Mouse (Mus musculus): Measurements from ENCODE around the gene Gm38392. TPM values are rescaled to one million over a fixed set of nuclear protein-coding genes. Genes with fewer than 3 reads are reported as not detected.

Gene Gm38392
- polyA plus RNA-seq, 1 experiment from 2014 or later, result not detected

- Histone ChIP-seq H3K9ac (ENCODE audit: low read depth, low read length) (no peak overlapping the region), H3K36me3 (ENCODE audit: control insufficient read depth, insufficient read depth, low read length) (no peaks in the 10 kb centered on the region), H3K4me2 (ENCODE audit: low read length) (no peak overlapping the region), H3K27ac (ENCODE audit: low read depth, low read length) (no peak overlapping the region), H3K27me3 (replicated peaks; ENCODE audit: control insufficient read depth, insufficient read depth, low read length) (no peaks in the 10 kb centered on the region), H3K4me3 (ENCODE audit: low read length) (no peak overlapping the region), H3K9me3 (ENCODE audit: control insufficient read depth, low read length) (no peaks in the 10 kb centered on the region), H3K4me1 (ENCODE audit: control insufficient read depth, insufficient read depth, low read depth, low read length) (no peaks in the 10 kb centered on the region)
- 78% methylated on average over 3 of the region's 3 CpGs for WGBS
- no peak for ATAC-seq
These were observed 24.7 kb downstream of the Gm38392 start for GRCm38 (mm10) chr3:88262346-88262745.

- Histone ChIP-seq H3K36me3 (ENCODE audit: control insufficient read depth, insufficient read depth, low read length) (no peaks in the 10 kb centered on the region), H3K4me1 (ENCODE audit: control insufficient read depth, insufficient read depth, low read depth, low read length) (peaks cover 3% of the 10 kb centered on the region; the same call in 1 of the 2 replicates), H3K27me3 (replicated peaks; ENCODE audit: control insufficient read depth, insufficient read depth, low read length) (peaks cover 4% of the 10 kb centered on the region; the same call in 1 of the 2 replicates), H3K9ac (ENCODE audit: low read depth, low read length) (no peak overlapping the region), H3K27ac (ENCODE audit: low read depth, low read length) (no peak overlapping the region), H3K4me2 (ENCODE audit: low read length) (no peak overlapping the region), H3K4me3 (ENCODE audit: low read length) (no peak overlapping the region), H3K9me3 (ENCODE audit: control insufficient read depth, low read length) (no peaks in the 10 kb centered on the region)
- ATAC-seq, result no peak
- WGBS, result 76% methylated on average over 7 of the region's 7 CpGs
These were observed 30.6 kb downstream of the Gm38392 start for GRCm38 (mm10) chr3:88256382-88256781.

GRCm38 (mm10) chr3:88255950-88256349 is 31.1 kb downstream of the Gm38392 start:
- no peak for ATAC-seq
- H3K9ac ChIP-seq (ENCODE audit: low read depth, low read length), result no peak overlapping the region
- 70% methylated on average over 6 of the region's 6 CpGs for WGBS
- H3K4me1 ChIP-seq (ENCODE audit: control insufficient read depth, insufficient read depth, low read depth, low read length), result peaks cover 3% of the 10 kb centered on the region; the same call in 1 of the 2 replicates
- no peak overlapping the region for H3K27ac ChIP-seq (ENCODE audit: low read depth, low read length)
- no peaks in the 10 kb centered on the region for H3K36me3 ChIP-seq (ENCODE audit: control insufficient read depth, insufficient read depth, low read length)
- no peak overlapping the region for H3K4me3 ChIP-seq (ENCODE audit: low read length)
- H3K9me3 ChIP-seq (ENCODE audit: control insufficient read depth, low read length), result no peaks in the 10 kb centered on the region
- peaks cover 4% of the 10 kb centered on the region; the same call in 1 of the 2 replicates for H3K27me3 ChIP-seq (replicated peaks; ENCODE audit: control insufficient read depth, insufficient read depth, low read length)
- no peak overlapping the region for H3K4me2 ChIP-seq (ENCODE audit: low read length)

DNA sequence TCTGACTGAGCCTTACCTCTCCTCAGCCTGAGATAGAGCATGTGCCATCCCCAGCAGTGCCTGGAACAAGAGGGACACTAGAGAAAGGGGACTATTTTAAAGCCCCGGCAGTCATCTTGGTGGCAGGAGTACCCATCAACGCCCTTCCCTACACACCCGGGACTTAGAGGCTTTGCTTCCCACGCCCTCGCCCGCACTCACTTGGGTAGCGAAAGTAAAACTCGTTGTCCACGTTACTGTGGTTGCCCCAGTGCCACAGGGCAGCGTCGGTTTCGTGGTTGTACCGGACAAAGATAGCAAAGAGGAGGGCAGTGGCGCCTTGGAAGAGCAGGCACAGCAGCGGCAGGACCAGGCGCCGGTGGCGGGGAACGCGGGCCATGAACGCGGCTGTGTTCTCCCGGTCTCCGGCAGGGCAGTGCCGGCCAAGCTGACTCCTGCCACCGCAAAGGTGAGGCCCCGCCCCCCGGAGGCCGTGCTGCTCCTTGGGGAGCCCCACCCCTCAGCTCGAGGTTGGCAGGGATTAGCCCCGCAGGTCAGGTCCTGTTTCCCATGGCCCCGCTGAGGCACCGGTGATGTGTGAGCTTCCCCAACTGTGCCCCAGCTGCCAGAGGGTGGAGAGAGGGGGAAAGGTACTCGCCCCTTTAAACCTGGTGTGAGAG is 32.6 kb downstream of the Gm38392 start, which contains the start of gene Rhbg:
Gene Rhbg (minus strand): TSS at position 442 of the 659 bp plus-strand sequence.
- WGBS, result 3% methylated on average over 31 of the region's 34 CpGs
- Histone ChIP-seq H3K4me2 (ENCODE audit: low read length) (peak within 1 kb of the TSS; percentile 57), H3K27me3 (replicated peaks; ENCODE audit: control insufficient read depth, insufficient read depth, low read length) (peaks cover 4% of the 10 kb centered on the region; the same call in 1 of the 2 replicates), H3K9ac (ENCODE audit: low read depth, low read length) (peak within 1 kb of the TSS; percentile 55), H3K4me3 (ENCODE audit: low read length) (peak within 1 kb of the TSS; percentile 31), H3K9me3 (ENCODE audit: control insufficient read depth, low read length) (no peaks in the 10 kb centered on the region), H3K36me3 (ENCODE audit: control insufficient read depth, insufficient read depth, low read length) (no peaks in the 10 kb centered on the region), H3K27ac (ENCODE audit: low read depth, low read length) (no peak within 1 kb of the TSS), H3K4me1 (ENCODE audit: control insufficient read depth, insufficient read depth, low read depth, low read length) (peaks cover 3% of the 10 kb centered on the region; the same call in 1 of the 2 replicates)
- peak; percentile 27; the same call in 1 of the 2 replicates for ATAC-seq

DNA sequence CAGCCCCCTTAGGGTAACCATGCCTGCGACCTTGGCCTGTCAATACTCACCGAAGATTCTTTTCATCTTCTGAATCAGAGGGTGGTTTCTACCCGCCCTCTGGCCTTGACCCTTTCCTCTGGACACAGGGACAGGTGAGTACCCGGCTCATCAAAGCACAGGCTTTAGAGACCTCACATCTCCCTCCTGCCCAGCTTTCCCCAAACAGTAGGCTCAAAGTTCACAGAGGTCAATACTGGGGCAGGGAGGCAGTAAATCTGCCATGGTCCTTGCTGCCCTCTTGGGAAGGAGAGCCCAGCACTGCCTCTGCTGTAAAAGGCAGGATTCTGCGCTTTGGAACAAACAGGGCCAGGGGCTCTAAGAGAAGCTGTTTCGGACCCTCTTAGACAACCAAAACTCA is 34.3 kb downstream of the Gm38392 start:
- Histone ChIP-seq H3K4me1 (ENCODE audit: control insufficient read depth, insufficient read depth, low read depth, low read length) (peaks cover 3% of the 10 kb centered on the region; the same call in 1 of the 2 replicates), H3K27ac (ENCODE audit: low read depth, low read length) (no peak overlapping the region), H3K4me2 (ENCODE audit: low read length) (no peak overlapping the region), H3K4me3 (ENCODE audit: low read length) (no peak overlapping the region), H3K36me3 (ENCODE audit: control insufficient read depth, insufficient read depth, low read length) (no peaks in the 10 kb centered on the region), H3K9ac (ENCODE audit: low read depth, low read length) (no peak overlapping the region), H3K27me3 (replicated peaks; ENCODE audit: control insufficient read depth, insufficient read depth, low read length) (peaks cover 4% of the 10 kb centered on the region; the same call in 1 of the 2 replicates), H3K9me3 (ENCODE audit: control insufficient read depth, low read length) (no peaks in the 10 kb centered on the region)
- 69% methylated on average over 6 of the region's 6 CpGs for WGBS
- no peak for ATAC-seq

DNA sequence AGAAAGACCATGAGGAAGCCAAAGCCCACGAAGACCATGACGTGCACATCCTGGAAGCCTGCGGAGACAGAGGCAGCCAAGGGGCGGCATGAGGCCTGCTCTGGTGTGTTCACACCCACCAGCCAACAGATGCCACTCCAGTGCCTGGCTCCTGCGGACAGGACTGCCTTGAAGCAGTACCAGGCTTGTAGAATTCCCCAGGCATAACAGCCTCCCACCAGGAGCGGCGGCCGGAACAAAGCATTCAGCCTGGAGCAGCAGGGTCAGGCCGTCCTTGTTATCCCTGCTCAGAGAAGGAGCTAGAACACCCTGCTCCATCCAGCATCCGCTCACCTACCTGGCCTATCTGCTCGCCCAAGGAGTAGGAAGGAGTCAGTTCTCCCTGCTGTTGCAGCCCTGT is 38.6 kb downstream of the Gm38392 start:
- Histone ChIP-seq H3K4me3 (ENCODE audit: low read length) (no peak overlapping the region), H3K4me2 (ENCODE audit: low read length) (no peak overlapping the region), H3K9me3 (ENCODE audit: control insufficient read depth, low read length) (no peaks in the 10 kb centered on the region), H3K27me3 (replicated peaks; ENCODE audit: control insufficient read depth, insufficient read depth, low read length) (no peaks in the 10 kb centered on the region; the same call in 1 of the 2 replicates), H3K36me3 (ENCODE audit: control insufficient read depth, insufficient read depth, low read length) (no peaks in the 10 kb centered on the region), H3K27ac (ENCODE audit: low read depth, low read length) (no peak overlapping the region), H3K4me1 (ENCODE audit: control insufficient read depth, insufficient read depth, low read depth, low read length) (peaks cover 2% of the 10 kb centered on the region; the same call in 1 of the 2 replicates), H3K9ac (ENCODE audit: low read depth, low read length) (no peak overlapping the region)
- ATAC-seq, result no peak
- 61% methylated on average over 11 of the region's 11 CpGs for WGBS

GRCm38 (mm10) chr3:88247666-88248065 is 39.3 kb downstream of the Gm38392 start:
- Histone ChIP-seq H3K9ac (ENCODE audit: low read depth, low read length) (no peak overlapping the region), H3K27me3 (replicated peaks; ENCODE audit: control insufficient read depth, insufficient read depth, low read length) (no peaks in the 10 kb centered on the region), H3K4me1 (ENCODE audit: control insufficient read depth, insufficient read depth, low read depth, low read length) (peaks cover 2% of the 10 kb centered on the region; the same call in 1 of the 2 replicates), H3K9me3 (ENCODE audit: control insufficient read depth, low read length) (no peaks in the 10 kb centered on the region), H3K4me2 (ENCODE audit: low read length) (no peak overlapping the region), H3K27ac (ENCODE audit: low read depth, low read length) (no peak overlapping the region), H3K4me3 (ENCODE audit: low read length) (no peak overlapping the region), H3K36me3 (ENCODE audit: control insufficient read depth, insufficient read depth, low read length) (no peaks in the 10 kb centered on the region)
- 68% methylated on average over 9 of the region's 9 CpGs for WGBS
- no peak for ATAC-seq

DNA sequence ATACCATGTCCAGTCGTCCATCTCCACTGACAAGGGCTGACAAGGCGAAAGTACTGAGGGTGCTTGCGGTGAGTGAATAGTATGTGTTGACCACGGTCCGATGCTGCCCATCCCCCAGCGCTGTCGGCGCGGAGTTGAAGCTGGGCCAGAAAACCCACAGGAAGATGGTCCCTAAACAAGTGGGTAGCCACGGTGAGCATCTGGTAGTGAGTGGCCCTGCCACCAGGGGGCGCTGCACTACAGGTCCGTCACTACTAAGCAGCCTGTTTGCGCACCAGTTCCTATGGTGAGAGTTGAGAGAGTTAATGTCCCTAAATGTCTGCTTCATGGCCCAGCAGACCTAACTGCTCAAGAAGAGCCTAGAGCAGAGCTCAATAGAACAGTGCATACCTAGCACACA is 41.2 kb downstream of the Gm38392 start:
- Histone ChIP-seq H3K9me3 (ENCODE audit: control insufficient read depth, low read length) (no peaks in the 10 kb centered on the region), H3K27ac (ENCODE audit: low read depth, low read length) (no peak overlapping the region), H3K36me3 (ENCODE audit: control insufficient read depth, insufficient read depth, low read length) (no peaks in the 10 kb centered on the region), H3K27me3 (replicated peaks; ENCODE audit: control insufficient read depth, insufficient read depth, low read length) (no peaks in the 10 kb centered on the region), H3K4me3 (ENCODE audit: low read length) (no peak overlapping the region), H3K4me1 (ENCODE audit: control insufficient read depth, insufficient read depth, low read depth, low read length) (peaks cover 10% of the 10 kb centered on the region; the same call in 1 of the 2 replicates), H3K9ac (ENCODE audit: low read depth, low read length) (no peak overlapping the region), H3K4me2 (ENCODE audit: low read length) (no peak overlapping the region)
- 18% methylated on average over 13 of the region's 13 CpGs for WGBS
- no peak for ATAC-seq

DNA sequence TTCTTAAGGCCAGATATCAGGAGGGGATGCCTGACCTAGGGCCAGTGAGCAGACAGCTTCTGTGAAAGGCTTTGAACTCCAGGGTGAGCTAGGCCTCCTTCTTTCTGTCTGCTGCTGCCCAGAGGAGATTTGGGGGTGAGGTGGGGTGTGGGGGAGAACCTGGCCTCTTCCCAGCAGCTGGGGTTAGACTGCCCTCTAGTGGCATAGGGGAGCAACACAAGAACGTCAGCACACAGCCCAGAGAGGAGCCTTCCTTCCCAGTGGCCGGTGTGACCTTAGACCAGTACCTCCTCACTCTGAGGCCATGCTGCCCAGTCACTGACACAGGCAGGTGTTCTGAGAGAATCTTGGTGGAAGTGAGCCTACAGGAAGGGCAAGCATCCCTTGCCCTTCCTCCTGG is 42.9 kb downstream of the Gm38392 start:
- Histone ChIP-seq H3K9me3 (ENCODE audit: control insufficient read depth, low read length) (no peaks in the 10 kb centered on the region), H3K4me1 (ENCODE audit: control insufficient read depth, insufficient read depth, low read depth, low read length) (peaks cover 14% of the 10 kb centered on the region; the same call in 1 of the 2 replicates), H3K4me3 (ENCODE audit: low read length) (no peak overlapping the region), H3K4me2 (ENCODE audit: low read length) (no peak overlapping the region), H3K27me3 (replicated peaks; ENCODE audit: control insufficient read depth, insufficient read depth, low read length) (no peaks in the 10 kb centered on the region), H3K27ac (ENCODE audit: low read depth, low read length) (0 out of 2 replicates have a peak overlapping the region, but pooled peaks have one; percentile 27), H3K36me3 (ENCODE audit: control insufficient read depth, insufficient read depth, low read length) (no peaks in the 10 kb centered on the region), H3K9ac (ENCODE audit: low read depth, low read length) (no peak overlapping the region)
- 4% methylated on average over 2 of the region's 2 CpGs for WGBS
- no peak for ATAC-seq
